Mouse (Mus musculus): ENCODE results near the gene Fam104a. TPM values are rescaled to one million over a fixed set of nuclear protein-coding genes. Genes with fewer than 3 reads are reported as not detected.

Gene Fam104a
- 17.9 TPM for polyA plus RNA-seq (2014; fragmentation: Illumina TruSeq; extraction: RNeasy Lipid Tissue Mini Kit (QIAGEN cat#74804); ENCODE audit: insufficient read depth, low read depth, low replicate concordance)

DNA sequence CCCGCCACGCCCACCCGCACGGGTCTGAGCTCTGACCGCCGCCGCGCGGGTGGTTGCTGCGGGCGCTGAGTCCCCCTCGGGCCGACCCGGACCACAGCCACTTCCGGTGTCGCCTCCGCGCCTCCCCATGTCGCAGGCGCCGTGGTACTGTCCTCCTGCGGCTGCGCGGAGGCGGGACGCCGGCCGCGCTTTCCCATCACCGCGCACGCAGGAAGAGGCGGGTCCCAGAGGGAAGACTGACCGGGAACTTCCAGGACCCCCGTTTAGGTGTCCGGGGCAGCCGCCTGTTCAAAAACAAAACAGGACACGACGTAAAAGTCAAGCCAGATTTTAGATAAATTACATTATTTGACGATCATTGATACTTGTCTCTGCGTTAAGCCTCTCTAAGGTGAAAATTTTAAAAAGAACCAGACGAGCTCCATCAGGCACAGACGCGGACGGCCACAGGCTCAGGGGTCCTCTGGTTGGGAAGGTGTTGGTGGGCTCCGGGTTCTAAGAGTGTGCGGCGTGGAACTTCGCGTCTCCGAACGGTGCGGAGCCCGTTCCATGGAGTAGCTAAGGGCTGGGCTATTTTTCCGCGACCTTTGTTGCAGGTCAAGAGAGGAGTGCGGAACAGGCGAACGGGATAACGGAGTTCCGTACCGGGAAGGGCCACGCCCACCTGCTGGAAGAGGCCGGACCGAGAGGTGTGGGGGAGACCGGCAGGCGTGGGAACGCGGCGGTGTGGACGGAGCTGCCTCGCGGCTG is at the start of gene Fam104a, which contains the start of gene D11Wsu47e:
Gene Fam104a (minus strand): TSS at position 199 of the 750 bp plus-strand sequence.
Gene D11Wsu47e (plus strand): TSS at position 456 of the 750 bp plus-strand sequence.

DNA sequence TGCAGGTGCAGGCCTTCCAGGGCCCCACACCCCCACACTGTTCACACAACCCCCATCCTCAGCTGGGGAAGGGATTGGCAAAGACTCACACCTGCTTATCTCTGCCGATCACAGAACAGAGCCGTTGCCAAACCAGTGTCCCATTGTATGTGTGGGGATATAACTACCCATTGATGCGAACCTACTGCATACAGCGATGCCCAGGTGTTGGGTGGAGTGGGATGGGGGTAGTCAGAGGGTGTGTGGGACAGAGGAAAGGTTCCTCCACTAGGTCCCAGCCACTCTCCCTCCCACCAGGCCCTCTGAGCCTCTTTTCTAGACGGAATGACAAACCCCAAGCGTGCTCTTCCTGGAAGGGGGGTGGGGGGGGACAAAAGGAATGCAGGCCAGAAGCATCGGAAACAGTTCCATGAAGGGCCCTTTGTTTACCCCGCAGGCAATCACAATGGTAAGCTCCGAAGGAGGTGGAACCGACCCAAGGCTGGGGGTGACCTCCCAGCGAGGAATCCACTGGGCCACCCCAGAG is 25.8 kb upstream of the Fam104a start, which contains the start of gene Cpsf4l:
Gene Cpsf4l (minus strand): TSS at position 287 of the 526 bp plus-strand sequence.

DNA sequence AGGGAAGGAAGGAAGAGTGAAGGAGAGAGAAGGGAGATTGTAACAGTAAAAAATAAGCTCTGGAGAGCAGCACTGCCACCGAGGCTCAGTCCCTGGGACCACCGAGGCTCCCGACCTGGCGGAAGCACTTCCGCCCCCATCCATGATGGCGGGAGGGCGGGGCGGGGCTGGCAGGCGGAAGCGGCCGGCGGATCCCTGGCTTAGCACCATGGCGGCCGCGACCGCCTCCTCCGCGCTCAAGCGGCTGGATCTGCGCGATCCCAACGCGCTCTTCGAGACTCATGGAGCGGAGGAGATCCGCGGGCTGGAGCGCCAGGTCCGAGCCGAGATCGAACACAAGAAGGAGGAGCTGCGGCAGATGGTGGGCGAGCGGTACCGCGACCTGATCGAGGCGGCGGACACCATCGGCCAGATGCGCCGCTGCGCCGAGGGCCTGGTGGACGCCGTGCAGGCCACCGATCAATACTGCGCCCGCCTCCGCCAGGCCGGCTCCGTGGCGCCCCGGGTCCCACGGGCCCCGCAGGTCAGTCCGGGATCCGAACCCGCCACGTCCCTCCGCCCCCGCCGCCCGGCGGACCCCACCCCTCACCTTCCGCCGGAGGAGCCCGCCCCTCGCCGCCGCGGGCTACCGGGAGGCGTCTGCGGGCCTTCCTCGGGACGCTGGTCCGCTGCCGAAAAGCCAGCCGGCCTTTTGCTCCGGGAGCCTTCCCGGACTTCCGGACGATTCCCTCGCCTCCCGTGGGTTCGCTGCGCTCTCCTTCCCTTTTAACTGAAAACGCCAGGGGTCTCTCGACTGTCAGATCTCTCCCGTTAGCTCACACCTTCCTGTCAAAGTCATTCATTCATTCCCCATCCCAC is 34.4 kb downstream of the Fam104a start, which contains the start of gene Slc39a11:
Gene Slc39a11 (minus strand): TSS at position 727 of the 858 bp plus-strand sequence.

DNA sequence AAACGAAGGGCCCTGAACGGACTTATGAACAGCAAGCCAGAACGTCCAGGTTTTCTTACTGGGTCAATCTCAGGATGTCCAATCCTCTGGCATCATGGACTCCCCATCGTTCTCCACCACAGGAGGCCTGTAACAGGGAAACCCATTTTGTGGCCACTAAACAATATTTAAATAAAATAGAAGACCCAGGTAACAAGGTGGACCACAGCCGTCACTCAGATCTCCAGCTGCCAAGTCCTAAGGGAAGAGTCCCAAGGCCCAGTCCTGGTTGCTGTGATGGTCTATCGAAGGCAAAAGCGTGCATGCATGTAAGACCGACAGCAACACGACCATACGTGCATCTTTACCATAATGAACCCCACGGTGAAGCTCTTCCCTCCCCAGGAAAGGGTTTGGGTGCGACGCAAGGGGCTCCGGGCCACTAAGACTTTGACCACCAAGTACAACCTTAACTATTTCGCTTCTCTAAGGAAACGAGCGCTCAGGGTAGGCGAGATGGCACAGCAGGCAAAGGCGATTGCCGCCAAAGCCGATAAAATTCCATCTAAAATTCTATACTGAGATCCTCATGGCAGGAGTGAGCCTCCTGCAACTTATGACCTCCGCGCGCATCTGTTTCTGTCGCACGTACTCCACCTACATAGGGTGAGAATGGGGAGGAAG is 35.1 kb downstream of the Fam104a start, which contains the start of gene Cog1:
Gene Cog1 (plus strand): TSS at position 480 of the 663 bp plus-strand sequence.

DNA sequence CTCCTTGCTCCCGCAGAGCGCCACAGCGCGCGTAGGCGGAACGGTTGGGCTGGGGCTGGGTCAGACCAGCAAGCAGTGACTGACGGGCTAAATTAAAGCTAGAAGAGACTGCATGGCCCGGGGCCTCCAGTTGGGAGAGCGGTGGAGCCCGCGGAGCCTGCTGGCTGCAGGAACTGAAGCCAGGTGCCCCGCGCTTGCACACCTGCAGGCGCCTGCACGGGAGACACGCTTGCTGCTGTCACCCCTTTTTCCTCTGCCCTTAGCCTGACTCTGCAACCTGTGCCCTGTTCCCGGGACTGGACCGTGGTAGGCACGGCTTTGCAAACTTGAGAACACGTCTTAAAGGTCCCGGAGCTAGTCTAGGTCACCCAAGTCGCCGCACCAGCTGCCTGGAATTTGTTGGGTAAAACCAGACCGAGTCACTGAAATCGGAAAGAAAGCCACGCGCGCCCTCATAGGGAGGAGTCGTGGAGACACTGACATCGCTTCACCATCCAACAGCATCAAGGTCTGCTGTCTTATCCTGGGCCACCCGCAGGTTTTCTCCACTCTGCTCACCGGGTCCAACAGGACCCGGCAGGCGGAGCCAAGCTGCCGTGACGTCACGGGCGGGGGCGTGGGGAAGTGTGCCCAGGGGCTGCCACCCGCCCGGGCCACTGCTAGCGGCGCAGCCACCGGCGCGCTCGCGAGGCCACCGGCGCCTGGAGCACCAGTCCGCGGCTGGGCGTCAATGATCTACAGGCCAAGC is 65.1 kb downstream of the Fam104a start, which contains the start of gene Sstr2:
Gene Sstr2 (plus strand): TSS at position 671 of the 748 bp plus-strand sequence.

Other genes with a start within 250 kb of the Fam104a start
- 1.2 TPM for gene Sstr2, start 64.8 kb downstream of the Fam104a start, polyA plus RNA-seq (2014; fragmentation: Illumina TruSeq; extraction: RNeasy Lipid Tissue Mini Kit (QIAGEN cat#74804); ENCODE audit: insufficient read depth, low read depth, low replicate concordance)
- 17.6 TPM for gene Cog1, start 35.0 kb downstream of the Fam104a start, polyA plus RNA-seq (2014; fragmentation: Illumina TruSeq; extraction: RNeasy Lipid Tissue Mini Kit (QIAGEN cat#74804); ENCODE audit: insufficient read depth, low read depth, low replicate concordance)
- 8.8 TPM for gene Slc39a11, start 34.1 kb downstream of the Fam104a start, polyA plus RNA-seq (2014; fragmentation: Illumina TruSeq; extraction: RNeasy Lipid Tissue Mini Kit (QIAGEN cat#74804); ENCODE audit: insufficient read depth, low read depth, low replicate concordance)
- gene D11Wsu47e, start 257 bp upstream of the Fam104a start, polyA plus RNA-seq (2014; fragmentation: Illumina TruSeq; extraction: RNeasy Lipid Tissue Mini Kit (QIAGEN cat#74804); ENCODE audit: insufficient read depth, low read depth, low replicate concordance), result 5.9 TPM
- gene Cpsf4l, start 25.9 kb upstream of the Fam104a start, polyA plus RNA-seq (2014; fragmentation: Illumina TruSeq; extraction: RNeasy Lipid Tissue Mini Kit (QIAGEN cat#74804); ENCODE audit: insufficient read depth, low read depth, low replicate concordance), result not detected
- gene Cdc42ep4, start 67.7 kb upstream of the Fam104a start, polyA plus RNA-seq (2014; fragmentation: Illumina TruSeq; extraction: RNeasy Lipid Tissue Mini Kit (QIAGEN cat#74804); ENCODE audit: insufficient read depth, low read depth, low replicate concordance), result 54.2 TPM

Data from lung, adult 10 weeks (tissue).